Mouse (Mus musculus): Measurements from ENCODE around the gene Ghrhr. TPM values are rescaled to one million over a fixed set of nuclear protein-coding genes. Genes with fewer than 3 reads are reported as not detected.

The Ghrhr gene
- total and polyA plus RNA-seq, 2 experiments: 0.09 TPM; not detected in 1

DNA sequence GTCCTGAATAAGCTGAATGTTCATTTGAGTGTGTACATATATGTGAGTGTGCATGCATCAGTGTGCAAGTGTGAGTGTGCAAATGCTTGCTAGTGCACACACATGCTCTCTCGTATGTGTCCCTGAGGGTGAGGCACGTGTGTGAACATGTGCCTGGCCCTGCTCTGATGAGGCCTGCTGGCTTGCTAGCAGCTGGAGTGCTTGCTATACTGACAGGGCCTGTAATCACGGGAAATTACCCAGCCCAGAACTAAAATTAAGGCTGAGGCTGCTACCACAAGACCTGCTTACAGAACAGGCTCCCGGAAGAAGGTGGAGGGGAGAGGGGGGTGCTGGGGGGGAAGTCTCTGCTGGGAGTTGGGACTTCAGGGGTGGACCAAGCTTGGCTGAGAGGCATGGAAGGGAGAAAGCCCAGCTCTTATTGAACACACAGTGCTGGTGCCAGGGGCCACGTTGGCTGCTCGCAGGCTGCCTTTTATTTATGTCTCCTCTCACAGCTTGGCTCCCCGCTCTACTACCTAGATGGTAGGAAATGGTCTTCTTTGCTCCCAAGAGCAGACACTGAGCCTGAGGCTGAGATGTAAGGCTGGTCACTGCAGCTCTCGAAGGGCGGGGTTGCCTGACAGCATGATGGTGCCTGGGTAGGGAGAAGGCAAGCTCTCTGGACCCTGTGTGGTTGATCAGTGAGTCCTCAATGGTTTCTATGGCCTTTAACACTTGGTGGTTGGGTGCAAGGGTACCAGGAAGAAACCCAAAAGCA is 23.0 kb downstream of the Ghrhr start:
- DNase-seq (ENCODE audit: extremely low read depth, low read depth, low spot score): no peak
- Histone ChIP-seq H3K9ac (ENCODE audit: low read depth, low read length) (no peak overlapping the region), H3K27me3 (ENCODE audit: control insufficient read depth, insufficient read depth, low read length) (no peaks in the 10 kb centered on the region), H3K36me3 (ENCODE audit: control insufficient read depth, insufficient read depth, low read length) (no peaks in the 10 kb centered on the region), H3K27ac (replicated peaks; ENCODE audit: insufficient read depth, low read depth, low read length) (no peak overlapping the region), H3K79me2 (ENCODE audit: control insufficient read depth, insufficient read depth, low read length) (no peaks in the 10 kb centered on the region), H3K4me3 (ENCODE audit: insufficient read depth, low read depth, low read length) (no peak overlapping the region), H3K4me1 (ENCODE audit: control insufficient read depth, insufficient read depth, low read length) (no peaks in the 10 kb centered on the region)
- 79% methylated on average over 9 of the region's 9 CpGs for WGBS
- TF ChIP-seq POLR2A (IDR thresholded peaks at IDR 0.05; ENCODE audit: extremely low read depth, insufficient read depth, low read length) (no peak), CTCF (IDR thresholded peaks at IDR 0.05; ENCODE audit: low read depth, low read length) (no peak)

DNA sequence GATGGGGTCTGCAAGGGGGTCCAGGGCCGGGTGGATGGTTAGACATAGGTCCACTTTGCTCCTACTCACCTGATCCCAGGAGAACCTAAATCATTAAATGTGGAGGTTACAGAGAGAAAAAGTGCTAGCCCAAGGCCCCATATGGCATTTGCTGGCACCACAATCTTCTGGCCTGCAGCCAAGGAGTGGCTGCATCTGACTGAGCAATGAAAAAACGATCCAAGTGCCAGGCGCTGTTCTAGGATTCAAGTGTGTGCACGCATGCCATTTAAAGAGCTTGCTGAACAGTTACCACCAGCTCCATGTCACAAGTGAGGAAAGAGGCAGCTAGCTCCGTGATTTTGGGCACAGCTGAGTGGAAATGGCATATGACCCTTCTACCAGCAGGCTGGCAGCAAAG is 23.8 kb downstream of the Ghrhr start:
- Histone ChIP-seq H3K79me2 (ENCODE audit: control insufficient read depth, insufficient read depth, low read length) (no peaks in the 10 kb centered on the region), H3K27ac (replicated peaks; ENCODE audit: insufficient read depth, low read depth, low read length) (no peak overlapping the region), H3K4me1 (ENCODE audit: control insufficient read depth, insufficient read depth, low read length) (no peaks in the 10 kb centered on the region), H3K9ac (ENCODE audit: low read depth, low read length) (no peak overlapping the region), H3K27me3 (ENCODE audit: control insufficient read depth, insufficient read depth, low read length) (no peaks in the 10 kb centered on the region), H3K36me3 (ENCODE audit: control insufficient read depth, insufficient read depth, low read length) (no peaks in the 10 kb centered on the region), H3K4me3 (ENCODE audit: insufficient read depth, low read depth, low read length) (no peak overlapping the region)
- DNase-seq (ENCODE audit: extremely low read depth, low read depth, low spot score): no peak
- 63% methylated on average over 5 of the region's 5 CpGs for WGBS
- no peak for TF ChIP-seq CTCF (IDR thresholded peaks at IDR 0.05; ENCODE audit: low read depth, low read length)
- TF ChIP-seq POLR2A (IDR thresholded peaks at IDR 0.05; ENCODE audit: extremely low read depth, insufficient read depth, low read length): no peak

DNA sequence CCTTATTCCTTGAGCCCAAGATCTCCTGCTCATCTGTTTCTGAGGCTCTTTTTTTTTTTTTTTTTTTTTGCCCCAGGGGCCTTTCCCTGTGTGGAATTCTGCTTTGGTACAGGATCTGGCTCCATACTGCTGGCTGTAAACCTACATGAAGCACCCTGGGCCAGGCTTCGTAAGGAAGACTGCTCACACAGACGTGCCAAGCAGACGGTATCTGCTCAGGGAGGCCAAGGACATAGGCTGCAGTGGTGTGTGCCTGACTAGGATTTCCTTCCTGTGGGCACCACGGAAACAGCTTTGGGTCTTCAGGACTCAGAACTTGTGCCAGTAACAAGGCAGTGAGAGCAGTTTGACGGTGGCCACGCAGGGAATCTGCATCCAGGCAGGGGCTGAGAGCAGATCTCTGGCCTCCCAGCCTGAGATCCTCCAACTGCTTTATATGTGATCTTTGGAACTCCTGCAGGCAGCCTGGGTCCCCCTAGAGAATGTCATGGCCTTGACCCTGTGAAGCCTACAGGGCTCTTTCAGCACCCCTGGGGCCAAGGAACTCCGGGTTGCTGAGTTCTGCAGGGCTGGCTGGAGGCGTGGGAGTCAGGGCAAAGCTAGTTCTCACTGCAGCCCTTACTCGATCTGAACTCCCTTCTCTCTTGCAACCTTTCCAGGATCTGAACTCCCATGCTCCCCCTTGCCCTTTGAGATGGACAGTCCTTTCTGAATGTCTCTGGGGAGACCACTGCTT is 26.1 kb downstream of the Ghrhr start:
- DNase-seq (ENCODE audit: extremely low read depth, low read depth, low spot score): no peak
- Histone ChIP-seq H3K36me3 (ENCODE audit: control insufficient read depth, insufficient read depth, low read length) (no peaks in the 10 kb centered on the region), H3K79me2 (ENCODE audit: control insufficient read depth, insufficient read depth, low read length) (no peaks in the 10 kb centered on the region), H3K4me1 (ENCODE audit: control insufficient read depth, insufficient read depth, low read length) (no peaks in the 10 kb centered on the region), H3K4me3 (ENCODE audit: insufficient read depth, low read depth, low read length) (no peak overlapping the region), H3K27me3 (ENCODE audit: control insufficient read depth, insufficient read depth, low read length) (no peaks in the 10 kb centered on the region), H3K27ac (replicated peaks; ENCODE audit: insufficient read depth, low read depth, low read length) (no peak overlapping the region), H3K9ac (ENCODE audit: low read depth, low read length) (no peak overlapping the region)
- TF ChIP-seq POLR2A (IDR thresholded peaks at IDR 0.05; ENCODE audit: extremely low read depth, insufficient read depth, low read length) (no peak), CTCF (IDR thresholded peaks at IDR 0.05; ENCODE audit: low read depth, low read length) (no peak)
- 72% methylated on average over 9 of the region's 9 CpGs for whole genome bisulfite sequencing

DNA sequence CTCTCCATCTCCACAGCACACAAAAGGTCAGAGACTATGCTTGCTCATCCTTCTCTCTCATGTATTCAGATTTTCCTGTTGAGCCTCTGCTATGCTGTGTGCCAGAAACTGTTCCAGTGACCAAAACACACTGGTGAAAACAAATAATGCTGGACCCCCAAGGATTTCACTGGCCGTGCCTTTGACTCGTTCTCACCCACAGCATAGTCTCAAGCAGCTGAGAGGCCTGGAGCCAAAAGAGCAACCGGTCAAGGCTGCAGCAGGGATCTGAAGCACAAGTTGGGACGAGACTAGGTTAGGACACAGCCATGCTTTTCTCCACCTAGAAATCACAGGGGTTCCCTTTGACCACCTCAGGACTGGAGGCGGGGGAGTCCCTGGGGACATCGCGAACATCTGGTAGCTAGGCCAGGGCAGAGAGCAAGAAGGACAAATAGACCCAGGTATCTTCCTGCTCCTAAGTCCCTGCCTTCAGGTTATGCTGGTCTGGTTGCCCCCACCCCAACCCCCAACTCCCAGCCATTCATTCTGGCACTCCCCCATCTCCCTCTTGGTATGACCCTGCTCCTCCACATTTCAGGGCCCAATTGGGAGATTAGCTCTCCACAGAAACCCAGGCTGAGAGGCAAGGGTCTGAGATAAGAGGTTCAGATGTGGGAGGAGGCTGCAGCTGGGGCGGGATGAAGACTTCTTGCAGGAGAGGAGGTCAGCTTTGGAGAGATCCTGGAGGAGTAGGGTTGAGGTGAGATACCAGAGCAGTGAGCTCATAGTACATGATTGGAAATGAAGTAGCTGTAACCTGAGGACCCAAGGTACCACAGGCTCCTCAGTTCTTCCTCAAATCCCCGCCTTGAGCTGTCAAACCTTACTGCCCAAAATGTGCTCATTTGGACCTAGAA is 27.6 kb downstream of the Ghrhr start:
- TF ChIP-seq POLR2A (IDR thresholded peaks at IDR 0.05; ENCODE audit: extremely low read depth, insufficient read depth, low read length): no peak
- no peak for TF ChIP-seq CTCF (IDR thresholded peaks at IDR 0.05; ENCODE audit: low read depth, low read length)
- DNase-seq (ENCODE audit: extremely low read depth, low read depth, low spot score): no peak

DNA sequence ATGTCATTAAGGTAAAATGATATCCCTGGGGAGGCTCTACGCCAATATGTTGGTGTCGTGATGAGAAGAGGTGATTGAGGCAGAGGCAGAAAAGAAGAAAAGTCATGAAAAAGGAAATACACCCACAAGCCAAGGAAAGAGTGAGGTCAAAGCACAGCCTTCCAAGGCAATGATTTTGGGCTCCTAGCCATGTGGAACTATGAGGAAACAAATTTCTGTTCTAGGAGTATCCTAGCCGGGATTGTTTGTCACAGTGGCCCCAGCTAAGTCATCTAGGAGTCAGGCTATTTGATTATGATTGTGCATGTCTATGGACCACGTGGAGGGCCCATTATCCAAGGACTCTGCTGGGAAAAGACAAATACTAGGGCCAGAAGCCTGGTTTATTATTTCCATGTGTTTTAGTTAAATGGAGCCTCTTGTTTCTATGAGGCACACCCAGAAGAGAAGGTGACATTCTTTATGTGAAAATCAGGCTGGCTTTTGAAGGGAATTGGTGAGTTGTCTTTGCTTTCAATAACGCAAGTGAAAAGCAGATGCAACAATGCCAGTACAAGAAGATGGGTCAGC is 28.4 kb downstream of the Ghrhr start:
- no peak for TF ChIP-seq CTCF (IDR thresholded peaks at IDR 0.05; ENCODE audit: low read depth, low read length)
- no peak for TF ChIP-seq POLR2A (IDR thresholded peaks at IDR 0.05; ENCODE audit: extremely low read depth, insufficient read depth, low read length)
- H3K27me3 ChIP-seq (ENCODE audit: control insufficient read depth, insufficient read depth, low read length): no peaks in the 10 kb centered on the region
- no peak for DNase-seq (ENCODE audit: extremely low read depth, low read depth, low spot score)
- no peak overlapping the region for H3K9ac ChIP-seq (ENCODE audit: low read depth, low read length)
- H3K36me3 ChIP-seq (ENCODE audit: control insufficient read depth, insufficient read depth, low read length): no peaks in the 10 kb centered on the region
- H3K4me3 ChIP-seq (ENCODE audit: insufficient read depth, low read depth, low read length): no peak overlapping the region
- H3K79me2 ChIP-seq (ENCODE audit: control insufficient read depth, insufficient read depth, low read length): no peaks in the 10 kb centered on the region
- WGBS: 73% methylated on average over 5 of the region's 5 CpGs
- H3K27ac ChIP-seq (replicated peaks; ENCODE audit: insufficient read depth, low read depth, low read length): no peak overlapping the region
- no peaks in the 10 kb centered on the region for H3K4me1 ChIP-seq (ENCODE audit: control insufficient read depth, insufficient read depth, low read length)

More for the DNA sequence above, 27.6 kb downstream of the Ghrhr start:
- H3K79me2 ChIP-seq (ENCODE audit: control insufficient read depth, insufficient read depth, low read length): no peaks in the 10 kb centered on the region
- H3K4me3 ChIP-seq (ENCODE audit: insufficient read depth, low read depth, low read length): no peak overlapping the region
- no peak overlapping the region for H3K9ac ChIP-seq (ENCODE audit: low read depth, low read length)
- no peak overlapping the region for H3K27ac ChIP-seq (replicated peaks; ENCODE audit: insufficient read depth, low read depth, low read length)
- H3K4me1 ChIP-seq (ENCODE audit: control insufficient read depth, insufficient read depth, low read length): no peaks in the 10 kb centered on the region
- no peaks in the 10 kb centered on the region for H3K36me3 ChIP-seq (ENCODE audit: control insufficient read depth, insufficient read depth, low read length)
- H3K27me3 ChIP-seq (ENCODE audit: control insufficient read depth, insufficient read depth, low read length): no peaks in the 10 kb centered on the region
- WGBS: 69% methylated on average over 9 of the region's 9 CpGs
